Mouse (Mus musculus): ENCODE results near the gene Tmco1. TPM values are rescaled to one million over a fixed set of nuclear protein-coding genes. Genes with fewer than 3 reads are reported as not detected.

Tmco1 gene
- total and polyA plus RNA-seq, 3 experiments, result 110 to 128 TPM; not detected in 1

DNA sequence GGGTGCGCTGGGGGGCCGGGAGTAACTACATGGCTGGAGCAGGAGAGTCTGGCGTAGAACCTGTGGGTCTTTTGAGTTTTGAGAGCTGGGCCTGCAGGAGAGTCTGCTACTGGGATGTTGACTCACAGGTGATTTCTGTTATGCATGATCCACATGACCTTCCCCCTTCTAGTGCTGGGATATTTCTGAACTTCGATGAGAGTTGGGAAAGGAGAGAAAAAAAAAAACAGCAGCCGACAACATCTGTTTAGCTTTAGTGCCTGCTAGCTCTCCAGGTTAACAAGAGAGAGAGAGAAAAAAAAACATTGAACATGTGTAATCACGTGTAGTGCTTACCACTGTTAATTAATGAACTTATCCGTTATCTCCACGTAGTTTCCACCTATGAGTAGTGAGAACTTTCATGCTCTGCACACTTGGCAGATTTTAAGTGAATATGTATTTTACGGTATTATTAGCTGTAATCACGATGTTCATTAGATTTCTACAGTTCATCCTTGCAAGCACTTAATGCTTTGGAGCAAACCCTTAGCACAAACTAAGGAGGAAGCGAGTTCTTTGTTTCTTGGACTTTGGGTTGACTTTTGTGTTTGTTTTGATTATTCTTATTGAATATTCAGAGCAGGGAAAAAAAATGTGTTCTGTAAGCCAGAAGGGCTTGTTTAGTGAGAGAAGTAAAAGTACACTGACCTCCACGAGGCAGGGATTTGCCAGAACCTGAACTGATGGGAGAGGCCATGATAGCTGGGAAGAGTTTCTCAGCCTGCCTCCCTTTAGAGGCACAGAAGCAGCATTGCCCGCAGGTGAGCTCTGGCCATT is 42.6 kb downstream of the Tmco1 start:
- no peaks in the 10 kb centered on the region for H3K27me3 ChIP-seq (ENCODE audit: control insufficient read depth in 1 of 2, insufficient read depth in 2 of 2, low read length in 2 of 2)
- peaks cover 4 to 17% of the 10 kb centered on the region in 2 experiments for H3K36me3 ChIP-seq (ENCODE audit: control insufficient read depth in 1 of 2, insufficient read depth in 2 of 2, low read length in 2 of 2)
- peak; percentile 57 for DNase-seq (ENCODE audit: low read depth, low spot score)
- peaks cover 6 to 10% of the 10 kb centered on the region in 2 experiments; a peak in 3 of 4 replicates for H3K4me1 ChIP-seq (ENCODE audit: control insufficient read depth in 1 of 2, insufficient read depth in 2 of 2, low read length in 2 of 2)
- H3K9me3 ChIP-seq (replicated peaks; ENCODE audit: insufficient read depth, low read length), result no peaks in the 10 kb centered on the region
- H3K9ac ChIP-seq (ENCODE audit: control insufficient read depth, low read depth, low read length, poor library complexity, severe bottlenecking), result peak overlapping the region; percentile 95
- peak overlapping the region; percentile 82 to 96 for H3K4me3 ChIP-seq (ENCODE audit: control insufficient read depth in 1 of 2, insufficient read depth in 1 of 2, low read depth in 2 of 2, low read length in 2 of 2)
- peak overlapping the region; percentile 93 for H3K27ac ChIP-seq (ENCODE audit: control insufficient read depth, low read depth, low read length)
- peaks cover 12% of the 10 kb centered on the region for H3K79me2 ChIP-seq (ENCODE audit: control insufficient read depth, insufficient read depth, low read length, poor library complexity)
- no peak for TF ChIP-seq SMC3 (IDR thresholded peaks at IDR 0.05; ENCODE audit: low read depth, low read length)
- no peak for TF ChIP-seq MYB (IDR thresholded peaks at IDR 0.05; ENCODE audit: low read depth, low read length)
- TF ChIP-seq NRF1 (IDR thresholded peaks at IDR 0.05; ENCODE audit: insufficient read depth, low read depth, low read length, poor library complexity, severe bottlenecking), result no peak
- peak; percentile 31; the same call in 1 of the 2 replicates for TF ChIP-seq GATA1 (IDR thresholded peaks at IDR 0.05; ENCODE audit: low read depth, low read length)
- TF ChIP-seq BHLHE40 (IDR thresholded peaks at IDR 0.05; ENCODE audit: borderline replicate concordance, low read depth, low read length), result peak; percentile 80
- TF ChIP-seq MYC (IDR thresholded peaks at IDR 0.05; ENCODE audit: low read depth, low read length), result peak; percentile 69; the same call in 1 of the 2 replicates
- no peak for TF ChIP-seq E2F4 (IDR thresholded peaks at IDR 0.05; ENCODE audit: borderline replicate concordance, low read depth, low read length)
- no peak for TF ChIP-seq HCFC1 (IDR thresholded peaks at IDR 0.05; ENCODE audit: low read depth, low read length)
- TF ChIP-seq MAX (IDR thresholded peaks at IDR 0.05; ENCODE audit: low read length), result peak; percentile 84
- TF ChIP-seq MAFK (IDR thresholded peaks at IDR 0.05; ENCODE audit: borderline replicate concordance, low read depth, low read length), result no peak
- no peak for TF ChIP-seq CHD2 (IDR thresholded peaks at IDR 0.05; ENCODE audit: low read length)
- no peak for TF ChIP-seq KAT2A (conservative IDR thresholded peaks at IDR 0.05; ENCODE audit: low read depth, low read length)
- TF ChIP-seq RCOR1 (IDR thresholded peaks at IDR 0.05; ENCODE audit: low read depth, low read length), result no peak
- peak; percentile 58 for TF ChIP-seq SIN3A (IDR thresholded peaks at IDR 0.05; ENCODE audit: low read length)
- no peak for TF ChIP-seq CTCF (IDR thresholded peaks at IDR 0.05 in 2 of 3, conservative IDR thresholded peaks at IDR 0.05 in 1 of 3; ENCODE audit: control insufficient read depth in 1 of 3, insufficient read depth in 1 of 3, low read depth in 2 of 3, low read length in 3 of 3, poor library complexity in 1 of 3, severe bottlenecking in 1 of 3)
- TF ChIP-seq MAZ (IDR thresholded peaks at IDR 0.05; ENCODE audit: low read depth, low read length), result no peak
- no peak for TF ChIP-seq TCF12 (IDR thresholded peaks at IDR 0.05; ENCODE audit: low read depth, low read length)
- peak; percentile 82 for TF ChIP-seq ZNF384 (IDR thresholded peaks at IDR 0.05; ENCODE audit: low read depth, low read length)
- no peak for TF ChIP-seq TBP (IDR thresholded peaks at IDR 0.05; ENCODE audit: low read depth, low read length)
- no peak for TF ChIP-seq POLR2AphosphoS2 (IDR thresholded peaks at IDR 0.05; ENCODE audit: low read length)
- TF ChIP-seq USF2 (IDR thresholded peaks at IDR 0.05; ENCODE audit: borderline replicate concordance in 1 of 2, insufficient read depth in 1 of 2, low read depth in 1 of 2, low read length in 2 of 2), result no peak
- TF ChIP-seq RAD21 (IDR thresholded peaks at IDR 0.05; ENCODE audit: low read depth, low read length), result no peak
- no peak for TF ChIP-seq EP300 (IDR thresholded peaks at IDR 0.05; ENCODE audit: low read depth in 1 of 2, low read length in 2 of 2)
- TF ChIP-seq ZC3H11A (IDR thresholded peaks at IDR 0.05; ENCODE audit: low read depth, low read length), result no peak
- TF ChIP-seq ZKSCAN1 (IDR thresholded peaks at IDR 0.05; ENCODE audit: low read depth, low read length), result no peak
- no peak for TF ChIP-seq NELFE (IDR thresholded peaks at IDR 0.05; ENCODE audit: low read depth, low read length)
- TF ChIP-seq CHD1 (IDR thresholded peaks at IDR 0.05; ENCODE audit: low read depth, low read length), result no peak
- TF ChIP-seq UBTF (IDR thresholded peaks at IDR 0.05; ENCODE audit: borderline replicate concordance, insufficient read depth, low read depth, low read length), result no peak
- TF ChIP-seq POLR2AphosphoS5 (IDR thresholded peaks at IDR 0.05; ENCODE audit: borderline replicate concordance, low read depth, low read length), result no peak
- TF ChIP-seq ELF1 (IDR thresholded peaks at IDR 0.05; ENCODE audit: low read depth, low read length), result no peak
- TF ChIP-seq JUND (IDR thresholded peaks at IDR 0.05; ENCODE audit: low read depth, low read length), result no peak
- TF ChIP-seq TAL1 (IDR thresholded peaks at IDR 0.05; ENCODE audit: low read length), result no peak
- TF ChIP-seq POLR2A (IDR thresholded peaks at IDR 0.05; ENCODE audit: control insufficient read depth in 1 of 2, insufficient read depth in 1 of 2, low read depth in 1 of 2, low read length in 2 of 2, poor library complexity in 1 of 2), result no peak
- TF ChIP-seq USF1 (IDR thresholded peaks at IDR 0.05; ENCODE audit: low read depth, low read length), result peak; percentile 61
- TF ChIP-seq MXI1 (IDR thresholded peaks at IDR 0.05; ENCODE audit: low read depth, low read length), result peak; percentile 76
- TF ChIP-seq ETS1 (IDR thresholded peaks at IDR 0.05; ENCODE audit: low read depth, low read length), result peak; percentile 29; the same call in 1 of the 2 replicates
- TF ChIP-seq GABPA (IDR thresholded peaks at IDR 0.05; ENCODE audit: low read depth, low read length), result no peak
